Mouse (Mus musculus) G1E (cell line): ENCODE measurements around the gene Hist1h2ac.

Experiments used
- CTCF ChIP-seq: IDR thresholded peaks from 2 replicates; pipeline ENCODE4 v1.5.1; 2012; ENCODE audit warnings: low read depth, low read length, inconsistent platforms, mixed read lengths
- TAL1 ChIP-seq: conservative IDR thresholded peaks from 2 replicates; pipeline ENCODE4 v1.6.1; 2012; ENCODE audit warnings: low read depth, low read length, inconsistent platforms, mixed read lengths

- no peak for TF ChIP-seq CTCF
- no peak for TF ChIP-seq TAL1
These were observed 46.7 kb upstream of the Hist1h2ac start for GRCm38 (mm10) chr13:23730479-23730878.
